Mouse (Mus musculus) lung, postnatal 0 days (tissue): ENCODE results near the gene 2010111I01Rik.

Source experiments
- CTCF ChIP-seq: IDR thresholded peaks from 2 replicates; pipeline ENCODE4 v1.5.1; 2016; ENCODE audit warnings: antibody characterized with exemption, mild to moderate bottlenecking
- EP300 ChIP-seq: IDR thresholded peaks from 2 replicates; pipeline ENCODE4 v1.6.1; 2016; ENCODE audit warnings: antibody characterized with exemption, mild to moderate bottlenecking, control low read depth

- TF ChIP-seq CTCF (no peak), EP300 (no peak)
Measured at GRCm38 (mm10) chr13:63230955-63231701, 266.4 kb downstream of the 2010111I01Rik start.
